Mouse (Mus musculus): ENCODE measurements around the gene Tnfrsf18.

- TF ChIP-seq POLR2A (IDR thresholded peaks at IDR 0.05; ENCODE audit: control insufficient read depth, low read depth, low read length) (no peak), CTCF (IDR thresholded peaks at IDR 0.05; ENCODE audit: control insufficient read depth, insufficient read depth, insufficient replicate concordance, low read depth, low read length) (no peak)
Measured at GRCm38 (mm10) chr4:156059713-156060112, 33.7 kb downstream of the Tnfrsf18 start.

All from testis, adult 2 months (tissue).